Mouse (Mus musculus) heart, embryonic 16.5 days (tissue): Measurements from ENCODE around the gene Mif4gd. TPM values are rescaled to one million over a fixed set of nuclear protein-coding genes. Genes with fewer than 3 reads are reported as not detected.

Source experiments
- ATAC-seq: fragments of 200-750 bp; cut with Nextera tagmentation; replicated peaks from 2 replicates; pipeline ENCODE4 v1.8.0; 2017; ENCODE audit warnings: moderate number of reproducible peaks; ENCODE audit not compliant: insufficient read depth, low FRiP score; ENCODE audit errors: extremely low read depth
- H3K27ac ChIP-seq: fragments of 300-500 bp; sonication (generic); 2 replicates; pipeline ENCODE4 v1.5.1; 2014; ENCODE audit warnings: mild to moderate bottlenecking, low read length, control low read depth, moderate library complexity
- H3K27me3 ChIP-seq: fragments of 300-500 bp; sonication (generic); 2 replicates; pipeline ENCODE4 v1.6.1; 2014; ENCODE audit warnings: low read length, mixed read lengths; ENCODE audit not compliant: control insufficient read depth, insufficient read depth
- H3K36me3 ChIP-seq: fragments of 300-500 bp; sonication (generic); 2 replicates; pipeline ENCODE4 v1.6.1; 2014; ENCODE audit not compliant: control insufficient read depth, insufficient read depth
- H3K4me1 ChIP-seq: fragments of 300-500 bp; sonication (generic); 2 replicates; pipeline ENCODE4 v1.6.1; 2014; ENCODE audit warnings: low read length, mixed read lengths; ENCODE audit not compliant: control insufficient read depth, insufficient read depth
- H3K4me2 ChIP-seq: fragments of 300-500 bp; sonication (generic); 2 replicates; pipeline ENCODE4 v1.6.1; 2014; ENCODE audit warnings: low read depth, mild to moderate bottlenecking, control low read depth, low read length
- H3K4me3 ChIP-seq: fragments of 300-500 bp; sonication (generic); 2 replicates; pipeline ENCODE4 v1.5.1; 2014; ENCODE audit warnings: mild to moderate bottlenecking, control low read depth, low read length
- H3K9ac ChIP-seq: fragments of 300-500 bp; sonication (generic); 2 replicates; pipeline ENCODE4 v1.6.1; 2014; ENCODE audit warnings: low read length, control low read depth
- H3K9me3 ChIP-seq: fragments of 300-500 bp; sonication (generic); replicated peaks from 2 replicates; pipeline ENCODE4 v1.6.1; 2016; ENCODE audit warnings: low read length; ENCODE audit not compliant: control insufficient read depth
- WGBS: fragments of 180-500 bp; shearing (Covaris S2); extraction: QIAGEN DNeasy Blood & Tissue Kit; methylation state at CpG from one replicate; pipeline ENCODE4 v1.1.7; 2014; 5-methylcytosine and 5-hydroxymethylcytosine counted together
- polyA plus RNA-seq: library from polyadenylated mRNA; unstranded; fragments of >200 nt; fragmentation: Nextera tagmentation; extraction: Ambion mirVana; gene quantifications from 2 replicates; pipeline ENCODE4 v1.2.1, GENCODE M21; 2015

Gene Mif4gd
- polyA plus RNA-seq, 1 experiment from 2014 or later = 42.0 TPM

DNA sequence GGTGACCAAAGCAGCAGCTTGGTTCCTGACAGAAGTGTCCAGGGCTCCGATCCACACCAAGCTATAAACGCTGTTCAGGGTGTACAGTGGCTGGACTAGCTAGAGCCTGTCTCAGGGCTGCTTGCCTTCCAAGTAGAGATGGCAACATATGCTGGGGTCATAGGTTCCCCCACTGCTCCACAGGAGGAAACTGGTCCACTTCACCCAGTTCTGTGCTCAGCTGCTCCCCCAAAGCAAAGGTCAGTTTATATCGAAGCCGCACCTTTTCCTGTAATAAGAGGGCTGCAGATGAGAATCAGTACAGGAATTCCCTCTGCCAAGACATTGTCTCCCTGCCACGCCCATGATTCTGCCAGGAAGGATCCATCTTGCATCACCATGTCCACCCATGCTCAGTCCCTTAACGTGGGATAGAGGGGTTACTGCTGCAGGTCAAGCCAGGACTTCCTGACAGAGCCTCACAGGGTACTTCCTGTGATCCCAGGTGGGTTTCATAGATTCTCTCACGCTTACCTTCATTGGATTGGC, 27.1 kb downstream of the Mif4gd start:
- Histone ChIP-seq H3K4me3 (no peak overlapping the region), H3K4me1 (no peaks in the 10 kb centered on the region), H3K36me3 (peaks cover 86% of the 10 kb centered on the region), H3K27me3 (no peaks in the 10 kb centered on the region), H3K9ac (no peak overlapping the region), H3K9me3 (no peaks in the 10 kb centered on the region), H3K27ac (no peak overlapping the region), H3K4me2 (no peak overlapping the region)
- no peak for ATAC-seq
- 86% methylated on average over 7 of the region's 7 CpGs for WGBS

- Histone ChIP-seq H3K4me1 (no peaks in the 10 kb centered on the region), H3K27me3 (no peaks in the 10 kb centered on the region), H3K27ac (no peak overlapping the region), H3K36me3 (peaks cover 82% of the 10 kb centered on the region), H3K4me2 (no peak overlapping the region), H3K9me3 (no peaks in the 10 kb centered on the region), H3K9ac (no peak overlapping the region), H3K4me3 (no peak overlapping the region)
- ATAC-seq = no peak
- WGBS = 82% methylated on average over 10 of the region's 10 CpGs
Measured at GRCm38 (mm10) chr11:115584376-115585073, 28.2 kb downstream of the Mif4gd start.

GRCm38 (mm10) chr11:115582913-115583606, 29.7 kb downstream of the Mif4gd start:
- H3K9me3 ChIP-seq = no peaks in the 10 kb centered on the region
- H3K4me3 ChIP-seq = no peak overlapping the region
- 0 out of 2 replicates have a peak, but pooled peaks have one; percentile 14 for ATAC-seq
- peaks cover 75% of the 10 kb centered on the region for H3K36me3 ChIP-seq
- no peak overlapping the region; the same call in 1 of the 2 replicates for H3K27ac ChIP-seq
- H3K9ac ChIP-seq = no peak overlapping the region
- no peaks in the 10 kb centered on the region for H3K4me1 ChIP-seq
- no peaks in the 10 kb centered on the region for H3K27me3 ChIP-seq
- WGBS = 79% methylated on average over 10 of the region's 10 CpGs
- H3K4me2 ChIP-seq = no peak overlapping the region

GRCm38 (mm10) chr11:115579080-115579479, 33.7 kb downstream of the Mif4gd start:
- Histone ChIP-seq H3K4me1 (no peaks in the 10 kb centered on the region), H3K4me3 (no peak overlapping the region), H3K9me3 (no peaks in the 10 kb centered on the region), H3K4me2 (no peak overlapping the region), H3K27ac (no peak overlapping the region), H3K27me3 (no peaks in the 10 kb centered on the region), H3K9ac (no peak overlapping the region), H3K36me3 (peaks cover 41% of the 10 kb centered on the region)
- no peak for ATAC-seq

- no peaks in the 10 kb centered on the region for H3K27me3 ChIP-seq
- peaks cover 30% of the 10 kb centered on the region for H3K36me3 ChIP-seq
- no peak overlapping the region for H3K27ac ChIP-seq
- H3K4me1 ChIP-seq = peaks cover 10% of the 10 kb centered on the region
- peak overlapping the region; percentile 75 for H3K4me2 ChIP-seq
- WGBS = 19% methylated on average over 7 of the region's 7 CpGs
- H3K4me3 ChIP-seq = peak overlapping the region; percentile 81
- H3K9me3 ChIP-seq = no peaks in the 10 kb centered on the region
- ATAC-seq = no peak
- H3K9ac ChIP-seq = peak overlapping the region; percentile 78
Measured at GRCm38 (mm10) chr11:115564961-115565360, 47.8 kb downstream of the Mif4gd start.

- under 1% methylated on average over 42 of the region's 42 CpGs for WGBS
Measured at GRCm38 (mm10) chr11:115564064-115564809, 48.5 kb downstream of the Mif4gd start, which contains the start of gene Nup85. Gene Nup85 (plus strand): TSS chr11:115564434.

DNA sequence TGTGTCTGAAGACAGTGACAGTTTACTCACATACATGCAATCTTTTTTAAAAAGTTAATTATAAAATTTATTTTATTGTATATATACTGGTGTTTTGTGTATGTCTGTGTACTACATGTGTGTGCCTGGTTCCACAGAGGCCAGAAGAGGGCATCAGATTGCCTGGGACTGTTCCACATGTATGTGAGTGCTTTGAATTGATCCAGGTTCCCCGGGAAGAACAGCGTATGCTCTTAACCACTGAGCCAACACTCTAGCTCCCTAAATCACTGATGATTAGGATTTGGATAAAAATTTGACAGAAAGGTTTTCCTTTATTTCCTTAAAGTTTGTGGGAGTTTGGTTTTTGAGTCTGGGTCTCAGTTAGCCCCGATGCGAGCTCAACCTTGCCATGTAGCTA, 49.4 kb downstream of the Mif4gd start:
- Histone ChIP-seq H3K27me3 (no peaks in the 10 kb centered on the region), H3K9ac (peak overlapping the region; percentile 78), H3K4me3 (peak overlapping the region; percentile 81), H3K4me2 (peak overlapping the region; percentile 75), H3K9me3 (no peaks in the 10 kb centered on the region), H3K36me3 (peaks cover 16% of the 10 kb centered on the region), H3K27ac (peak overlapping the region; percentile 84), H3K4me1 (peaks cover 10% of the 10 kb centered on the region)
- WGBS = 38% methylated on average over 4 of the region's 4 CpGs
- no peak for ATAC-seq

More at GRCm38 (mm10) chr11:115564064-115564809, 48.5 kb downstream of the Mif4gd start, which contains the start of gene Nup85:
- no peaks in the 10 kb centered on the region for H3K27me3 ChIP-seq
- peak within 1 kb of the TSS; percentile 81 for H3K4me3 ChIP-seq
- peaks cover 23% of the 10 kb centered on the region for H3K36me3 ChIP-seq
- peaks cover 10% of the 10 kb centered on the region for H3K4me1 ChIP-seq
- no peaks in the 10 kb centered on the region for H3K9me3 ChIP-seq
- peak within 1 kb of the TSS; percentile 84 for H3K27ac ChIP-seq
- H3K4me2 ChIP-seq = peak within 1 kb of the TSS; percentile 75
- H3K9ac ChIP-seq = peak within 1 kb of the TSS; percentile 78
- peak; percentile 88 for ATAC-seq
